Mouse (Mus musculus) ES-Bruce4 (cell line): ENCODE data around the gene Zfyve9.

Source experiments
- CTCF ChIP-seq: IDR thresholded peaks from one replicate; pipeline ENCODE4 v1.8.1; 2011; ENCODE audit warnings: low read depth, low read length
- POLR2A ChIP-seq: IDR thresholded peaks from one replicate; pipeline ENCODE4 v1.8.1; 2011; ENCODE audit warnings: low read length; ENCODE audit not compliant: insufficient read depth

GRCm38 (mm10) chr4:108619165-108619564 lies 161.4 kb downstream of the Zfyve9 start:
- TF ChIP-seq POLR2A, result no peak
- no peak for TF ChIP-seq CTCF
